Mouse (Mus musculus): Measurements from ENCODE around the gene Clec12b. TPM values are rescaled to one million over a fixed set of nuclear protein-coding genes. Genes with fewer than 3 reads are reported as not detected.

Clec12b gene
- polyA plus RNA-seq, 2 experiments = 0.03 TPM; not detected in 1

DNA sequence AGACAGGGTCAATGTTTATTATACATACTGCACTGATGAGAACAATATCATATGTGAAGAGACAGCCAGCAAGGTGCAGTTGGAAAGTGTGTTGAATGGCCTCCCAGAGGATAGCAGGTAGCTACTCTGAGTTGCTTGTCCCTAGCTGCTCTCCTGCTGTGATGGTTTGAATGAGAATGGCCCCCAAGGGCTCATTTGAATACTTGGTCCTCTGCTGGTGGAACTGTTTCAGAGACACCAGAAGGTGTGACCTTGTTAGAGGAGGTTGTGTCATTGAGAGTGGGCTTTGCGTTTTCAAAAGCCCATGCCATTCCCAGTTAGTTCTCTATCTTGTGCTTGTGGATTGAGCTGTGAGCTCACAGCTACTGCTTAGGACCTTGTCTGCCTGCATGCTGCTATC, 21.7 kb downstream of the Clec12b start:
- TF ChIP-seq CTCF (IDR thresholded peaks at IDR 0.05; ENCODE audit: low read depth) = no peak
- no peak for TF ChIP-seq EP300 (IDR thresholded peaks at IDR 0.05; ENCODE audit: low read depth)
- Histone ChIP-seq H3K4me1 (replicated peaks; ENCODE audit: control insufficient read depth in 2 of 2, insufficient read depth in 2 of 2, low read length in 1 of 2) (no peaks in the 10 kb centered on the region), H3K27me3 (ENCODE audit: control insufficient read depth, insufficient read depth, low read length) (no peaks in the 10 kb centered on the region), H3K4me2 (ENCODE audit: low read depth) (no peak overlapping the region), H3K9ac (replicated peaks) (no peak overlapping the region), H3K4me3 (ENCODE audit: insufficient read depth in 1 of 2, low read depth in 2 of 2, low read length in 2 of 2) (no peak overlapping the region), H3K27ac (no peak overlapping the region), H3K9me3 (ENCODE audit: control insufficient read depth, low read length) (no peaks in the 10 kb centered on the region), H3K36me3 (replicated peaks; ENCODE audit: control insufficient read depth, insufficient read depth, low read depth) (no peaks in the 10 kb centered on the region)
- WGBS (ENCODE audit: insufficient replicate concordance) = 45% methylated on average over 1 of the region's 1 CpGs
- ATAC-seq (ENCODE audit: insufficient read depth) (no peak), DNase-seq (ENCODE audit: low read depth in 3 of 3, low spot score in 3 of 3) (no peak)

DNA sequence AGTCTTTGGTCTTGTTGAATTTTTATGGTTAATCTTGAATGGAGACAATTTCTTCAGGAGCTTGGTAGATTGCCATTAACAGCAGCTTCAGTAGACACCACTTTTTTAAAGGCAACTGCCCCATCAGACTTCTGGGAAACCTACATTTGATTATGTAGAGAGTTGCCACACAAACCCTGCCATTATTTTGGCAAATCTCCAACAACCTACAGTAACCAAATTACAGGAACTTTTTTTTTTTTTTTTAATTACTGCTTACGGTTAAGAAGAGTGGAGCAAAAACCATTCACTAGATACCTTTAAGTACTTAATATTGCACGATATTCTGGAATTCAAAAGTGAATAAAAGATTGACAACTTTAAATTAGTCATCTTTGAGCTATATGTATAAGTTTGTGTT, 26.2 kb downstream of the Clec12b start:
- H3K36me3 ChIP-seq (replicated peaks; ENCODE audit: control insufficient read depth, insufficient read depth, low read depth) = no peaks in the 10 kb centered on the region
- H3K27me3 ChIP-seq (ENCODE audit: control insufficient read depth, insufficient read depth, low read length) = no peaks in the 10 kb centered on the region
- no peak overlapping the region for H3K27ac ChIP-seq
- no peak overlapping the region for H3K4me3 ChIP-seq (ENCODE audit: insufficient read depth in 1 of 2, low read depth in 2 of 2, low read length in 2 of 2)
- no peak for ATAC-seq (ENCODE audit: insufficient read depth)
- H3K4me1 ChIP-seq (replicated peaks; ENCODE audit: control insufficient read depth in 2 of 2, insufficient read depth in 2 of 2, low read length in 1 of 2) = no peaks in the 10 kb centered on the region
- 75% methylated on average over 2 of the region's 2 CpGs for whole genome bisulfite sequencing (ENCODE audit: insufficient replicate concordance)
- H3K9ac ChIP-seq (replicated peaks) = no peak overlapping the region
- no peaks in the 10 kb centered on the region for H3K9me3 ChIP-seq (ENCODE audit: control insufficient read depth, low read length)
- TF ChIP-seq CTCF (IDR thresholded peaks at IDR 0.05; ENCODE audit: low read depth) = no peak
- no peak for TF ChIP-seq EP300 (IDR thresholded peaks at IDR 0.05; ENCODE audit: low read depth)
- no peak for DNase-seq (ENCODE audit: low read depth in 3 of 3, low spot score in 3 of 3)
- no peak overlapping the region for H3K4me2 ChIP-seq (ENCODE audit: low read depth)

DNA sequence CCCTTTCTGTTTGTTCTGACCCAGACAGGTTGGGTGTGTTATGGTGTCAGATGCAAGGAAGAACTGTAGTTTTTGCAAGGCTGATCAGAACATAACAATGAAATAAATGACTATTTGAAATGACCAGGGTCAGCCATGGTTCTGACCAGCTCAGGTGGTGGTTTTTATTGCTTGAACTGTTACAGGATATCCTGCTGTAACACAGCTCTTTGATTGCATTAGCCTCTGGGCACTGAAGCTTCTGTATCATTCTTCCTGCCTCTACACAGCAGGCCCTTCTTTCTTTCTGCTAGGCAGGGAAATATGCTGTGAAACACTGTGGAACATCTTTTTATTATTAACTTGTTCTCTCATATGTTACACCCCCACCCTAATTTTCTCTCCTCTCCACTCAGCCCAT, 29.2 kb downstream of the Clec12b start:
- no peak for DNase-seq (ENCODE audit: low read depth in 3 of 3, low spot score in 3 of 3)
- TF ChIP-seq EP300 (IDR thresholded peaks at IDR 0.05; ENCODE audit: low read depth) (no peak), CTCF (IDR thresholded peaks at IDR 0.05; ENCODE audit: low read depth) (no peak)
- H3K27ac ChIP-seq = no peak overlapping the region
- no peak overlapping the region for H3K9ac ChIP-seq (replicated peaks)
- H3K4me1 ChIP-seq (replicated peaks; ENCODE audit: control insufficient read depth in 2 of 2, insufficient read depth in 2 of 2, low read length in 1 of 2) = no peaks in the 10 kb centered on the region
- H3K9me3 ChIP-seq (ENCODE audit: control insufficient read depth, low read length) = no peaks in the 10 kb centered on the region
- no peak overlapping the region for H3K4me2 ChIP-seq (ENCODE audit: low read depth)
- H3K27me3 ChIP-seq (ENCODE audit: control insufficient read depth, insufficient read depth, low read length) = no peaks in the 10 kb centered on the region
- ATAC-seq (ENCODE audit: insufficient read depth) = no peak
- no peak overlapping the region for H3K4me3 ChIP-seq (ENCODE audit: insufficient read depth in 1 of 2, low read depth in 2 of 2, low read length in 2 of 2)
- no peaks in the 10 kb centered on the region for H3K36me3 ChIP-seq (replicated peaks; ENCODE audit: control insufficient read depth, insufficient read depth, low read depth)

DNA sequence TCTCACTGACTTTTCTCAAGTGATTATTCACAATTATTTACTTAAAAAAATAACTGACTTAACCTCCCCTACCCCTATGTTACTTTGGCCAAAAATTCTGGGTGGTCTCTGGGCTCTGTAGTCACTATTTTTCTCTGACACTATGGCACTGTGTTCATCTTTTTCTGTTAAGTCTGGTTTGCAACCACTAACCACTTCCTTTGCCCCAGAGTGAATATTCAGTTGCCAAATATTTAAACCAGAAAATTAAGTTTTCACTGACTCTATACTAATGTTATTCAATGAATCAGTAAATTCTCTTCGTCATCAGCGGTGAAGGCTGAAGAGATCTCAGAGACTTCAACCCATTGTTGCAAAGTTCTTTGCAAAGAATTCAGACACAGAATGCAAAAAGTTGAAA, 29.9 kb downstream of the Clec12b start:
- Histone ChIP-seq H3K27me3 (ENCODE audit: control insufficient read depth, insufficient read depth, low read length) (no peaks in the 10 kb centered on the region), H3K9ac (replicated peaks) (no peak overlapping the region), H3K9me3 (ENCODE audit: control insufficient read depth, low read length) (no peaks in the 10 kb centered on the region), H3K4me1 (replicated peaks; ENCODE audit: control insufficient read depth in 2 of 2, insufficient read depth in 2 of 2, low read length in 1 of 2) (no peaks in the 10 kb centered on the region), H3K36me3 (replicated peaks; ENCODE audit: control insufficient read depth, insufficient read depth, low read depth) (no peaks in the 10 kb centered on the region), H3K4me2 (ENCODE audit: low read depth) (no peak overlapping the region), H3K27ac (no peak overlapping the region), H3K4me3 (ENCODE audit: insufficient read depth in 1 of 2, low read depth in 2 of 2, low read length in 2 of 2) (no peak overlapping the region)
- TF ChIP-seq CTCF (IDR thresholded peaks at IDR 0.05; ENCODE audit: low read depth) (no peak), EP300 (IDR thresholded peaks at IDR 0.05; ENCODE audit: low read depth) (no peak)
- DNase-seq (ENCODE audit: low read depth in 3 of 3, low spot score in 3 of 3) (no peak), ATAC-seq (ENCODE audit: insufficient read depth) (no peak)
- WGBS (ENCODE audit: insufficient replicate concordance) = 81% methylated on average over 2 of the region's 2 CpGs

DNA sequence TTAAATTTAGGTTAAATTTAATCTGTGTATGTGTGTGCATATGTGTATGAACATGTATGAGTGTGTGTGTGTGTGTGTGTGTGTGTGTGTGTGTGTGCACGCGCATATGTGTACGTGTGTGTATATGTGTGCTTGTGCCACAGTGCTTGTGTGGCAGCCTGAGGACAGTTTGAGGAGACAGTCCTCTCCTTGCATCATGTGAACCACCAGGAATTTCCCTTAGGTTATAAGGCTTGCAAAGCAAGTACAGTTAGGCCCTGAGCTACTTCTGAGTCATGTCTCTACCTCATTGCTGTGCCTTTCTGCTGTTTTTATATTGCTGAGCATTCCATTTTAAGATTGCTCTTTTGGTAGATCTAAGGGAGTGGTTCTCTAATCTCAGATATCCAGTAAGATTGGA, 34.6 kb downstream of the Clec12b start:
- DNase-seq (ENCODE audit: low read depth in 3 of 3, low spot score in 3 of 3) = no peak
- H3K4me2 ChIP-seq (ENCODE audit: low read depth) = no peak overlapping the region

More for the DNA sequence above, 34.6 kb downstream of the Clec12b start:
- 0 out of 2 replicates have a peak, but pooled peaks have one; percentile 11 for ATAC-seq (ENCODE audit: insufficient read depth)
- Histone ChIP-seq H3K4me1 (replicated peaks; ENCODE audit: control insufficient read depth in 2 of 2, insufficient read depth in 2 of 2, low read length in 1 of 2) (no peaks in the 10 kb centered on the region), H3K27ac (no peak overlapping the region), H3K27me3 (ENCODE audit: control insufficient read depth, insufficient read depth, low read length) (no peaks in the 10 kb centered on the region), H3K4me3 (ENCODE audit: insufficient read depth in 1 of 2, low read depth in 2 of 2, low read length in 2 of 2) (peak overlapping the region; percentile 18 to 22; a peak in 1 of 4 replicates), H3K9me3 (ENCODE audit: control insufficient read depth, low read length) (no peaks in the 10 kb centered on the region), H3K36me3 (replicated peaks; ENCODE audit: control insufficient read depth, insufficient read depth, low read depth) (no peaks in the 10 kb centered on the region), H3K9ac (replicated peaks) (no peak overlapping the region)
- WGBS (ENCODE audit: insufficient replicate concordance) = 80% methylated on average over 3 of the region's 3 CpGs
- TF ChIP-seq EP300 (IDR thresholded peaks at IDR 0.05; ENCODE audit: low read depth) = no peak
- no peak for TF ChIP-seq CTCF (IDR thresholded peaks at IDR 0.05; ENCODE audit: low read depth)

Data from liver, embryonic 14.5 days (tissue).